9 mouse cellular contexts compared by ENCODE assay signal in the genomic region with DNA sequence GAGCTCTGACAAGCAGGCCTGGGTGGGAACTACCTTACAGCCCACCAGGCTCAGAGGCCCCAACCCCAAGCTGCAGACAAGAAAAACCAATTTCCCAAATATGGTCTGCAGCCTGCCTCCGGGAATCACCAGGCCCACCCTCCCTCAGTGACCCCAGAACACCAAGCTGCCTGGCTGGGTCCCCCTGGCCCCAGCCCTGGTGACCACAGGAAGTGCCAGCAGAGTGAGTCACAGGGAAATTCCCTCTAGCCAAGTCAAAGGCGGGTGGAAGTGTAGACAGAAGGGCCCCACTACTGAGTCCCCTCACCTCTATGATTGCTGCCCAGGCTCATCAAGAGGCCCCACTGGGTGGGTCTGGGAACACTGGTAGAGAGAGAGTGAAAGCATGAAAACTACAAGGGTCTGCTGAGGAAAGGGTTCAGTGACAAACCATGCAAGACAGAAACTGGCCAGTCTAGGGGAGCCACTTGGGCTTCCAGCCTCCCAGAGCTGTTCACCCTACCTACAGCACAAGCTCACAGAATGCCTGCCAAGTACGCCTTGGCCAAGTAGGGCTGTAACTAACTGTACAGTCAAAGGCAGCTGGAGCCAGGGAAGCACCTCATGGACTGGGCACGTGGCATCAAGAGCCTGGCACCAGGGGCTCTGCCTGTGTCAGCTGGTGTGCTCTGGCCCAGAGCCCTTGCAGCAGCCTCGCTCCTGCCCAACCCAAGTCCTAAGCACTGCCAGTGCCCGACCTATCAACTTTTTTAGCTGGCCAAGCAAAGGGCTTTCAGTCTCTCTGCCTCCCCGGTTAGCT. TPM values are rescaled to one million over a fixed set of nuclear protein-coding genes. Genes with fewer than 3 reads are reported as not detected.
DNase-seq lines count a peak whose midpoint lies in the region; ATAC-seq and TF ChIP-seq lines count a peak whose summit lies in the region.
"Had no signal": no experiment of that assay in that cellular context is flagged by ENCODE, and none has a peak within 500 bp of the region (broad histone marks: within the 10 kb centered on the region; RNA-seq: fewer than 3 reads in every experiment).

No protein-coding gene starts in this region.

- H3K9me3 ChIP-seq in hindbrain, embryonic 10.5 days = no peaks in the 10 kb centered on the region
- H3K9me3 ChIP-seq in hindbrain, embryonic 11.5 days (ENCODE audit: control insufficient read depth, low read length) = no peaks in the 10 kb centered on the region
- H3K9me3 ChIP-seq in limb, embryonic 12.5 days = no peaks in the 10 kb centered on the region

- H3K9ac ChIP-seq in hindbrain, embryonic 11.5 days (ENCODE audit: low read depth, low read length) = no peak overlapping the region
- H3K9ac ChIP-seq in heart, adult 2 months (ENCODE audit: low read depth, low read length) = peak overlapping the region; percentile 2; the same call in 1 of the 2 replicates
- H3K9ac ChIP-seq in limb, embryonic 12.5 days (replicated peaks) = peak overlapping the region; percentile 40

- peaks cover 16% of the 10 kb centered on the region for H3K36me3 ChIP-seq in hindbrain, embryonic 10.5 days
- H3K36me3 ChIP-seq in hindbrain, embryonic 11.5 days (ENCODE audit: control insufficient read depth, insufficient read depth, low read length) = no peaks in the 10 kb centered on the region
- peaks cover 11% of the 10 kb centered on the region for H3K36me3 ChIP-seq in heart, adult 2 months (ENCODE audit: control insufficient read depth, insufficient read depth, low read length)
- no peaks in the 10 kb centered on the region for H3K36me3 ChIP-seq in kidney, adult 2 months (ENCODE audit: control insufficient read depth, insufficient read depth, low read length)
- peaks cover 1% of the 10 kb centered on the region; the same call in 1 of the 2 replicates for H3K36me3 ChIP-seq in limb, embryonic 12.5 days

- H3K79me2 ChIP-seq in heart, adult 2 months (replicated peaks; ENCODE audit: control insufficient read depth, insufficient read depth, low read length) = peaks cover 14% of the 10 kb centered on the region

- no peak for TF ChIP-seq CTCF in cortical plate, adult 2 months (IDR thresholded peaks at IDR 0.05; ENCODE audit: extremely low read depth, insufficient read depth, low read length)
- no peak for TF ChIP-seq CTCF in heart, adult 2 months (IDR thresholded peaks at IDR 0.05)
- TF ChIP-seq CTCF in kidney, adult 2 months (conservative IDR thresholded peaks at IDR 0.05; ENCODE audit: insufficient read depth, insufficient read length, low read depth, low read length) = no peak

- ATAC-seq in hindbrain, embryonic 11.5 days (ENCODE audit: low FRiP score) = no peak
- ATAC-seq in limb, embryonic 12.5 days (ENCODE audit: insufficient number of reproducible peaks, insufficient read depth, low FRiP score, low TSS enrichment, low read depth) = no peak

- TF ChIP-seq EP300 in heart, adult 2 months (IDR thresholded peaks at IDR 0.05; ENCODE audit: insufficient read depth, low read depth, low read length) = peak; percentile 82; the same call in 1 of the 2 replicates

- TF ChIP-seq POLR2A in cortical plate, adult 2 months (IDR thresholded peaks at IDR 0.05; ENCODE audit: extremely low read depth, insufficient read depth, low read length) = no peak
- peak; percentile 29; the same call in 1 of the 2 replicates for TF ChIP-seq POLR2A in heart, adult 2 months (IDR thresholded peaks at IDR 0.05; ENCODE audit: insufficient read depth, low read depth, low read length)
- TF ChIP-seq POLR2A in kidney, adult 2 months (IDR thresholded peaks at IDR 0.05; ENCODE audit: low read depth, low read length) = no peak

- WGBS in hindbrain, embryonic 10.5 days = 81% methylated on average over 7 of the region's 7 CpGs
- 78% methylated on average over 7 of the region's 7 CpGs for WGBS in hindbrain, embryonic 11.5 days
- 21% methylated on average over 7 of the region's 7 CpGs for WGBS in heart, adult 2 months
- WGBS in kidney, adult 2 months = 9% methylated on average over 7 of the region's 7 CpGs
- WGBS in limb, embryonic 12.5 days = 66% methylated on average over 7 of the region's 7 CpGs

- H3K4me3 ChIP-seq in hindbrain, embryonic 10.5 days = peak overlapping the region; percentile 11; the same call in 1 of the 2 replicates
- H3K4me3 ChIP-seq in hindbrain, embryonic 11.5 days (ENCODE audit: low read depth, low read length) = no peak overlapping the region
- H3K4me3 ChIP-seq in cortical plate, adult 2 months (ENCODE audit: insufficient read depth, low read length) = no peak overlapping the region
- H3K4me3 ChIP-seq in heart, adult 2 months = no peak overlapping the region
- no peak overlapping the region for H3K4me3 ChIP-seq in kidney, adult 2 months (ENCODE audit: insufficient read depth, low read depth, low read length)
- H3K4me3 ChIP-seq in limb, embryonic 12.5 days (replicated peaks) = no peak overlapping the region

- no peak for DNase-seq in hindbrain, embryonic 10.5 days (ENCODE audit: low spot score)
- DNase-seq in hindbrain, embryonic 11.5 days (ENCODE audit: low spot score) = no peak
- DNase-seq in heart, adult 2 months = peak; percentile 71 to 90
- peak; percentile 97 for DNase-seq in kidney, adult 2 months
- peak; percentile 57 to 72 for DNase-seq in natural killer cell, adult 2 months (ENCODE audit: low spot score in 2 of 2)
- no peak for DNase-seq in spleen, postnatal 10 days (ENCODE audit: low spot score in 2 of 2)

- H3K4me1 ChIP-seq in hindbrain, embryonic 10.5 days (replicated peaks) = peaks cover 63% of the 10 kb centered on the region
- H3K4me1 ChIP-seq in hindbrain, embryonic 11.5 days (replicated peaks; ENCODE audit: control insufficient read depth, insufficient read depth, low read length) = peaks cover 7% of the 10 kb centered on the region; the same call in 1 of the 2 replicates
- H3K4me1 ChIP-seq in cortical plate, adult 2 months (ENCODE audit: control insufficient read depth, insufficient read depth, low read length) = peaks cover 7% of the 10 kb centered on the region; the same call in 1 of the 2 replicates
- peaks cover 53% of the 10 kb centered on the region for H3K4me1 ChIP-seq in heart, adult 2 months (ENCODE audit: control insufficient read depth, insufficient read depth, low read length)
- H3K4me1 ChIP-seq in kidney, adult 2 months (ENCODE audit: control insufficient read depth, insufficient read depth, low read length) = peaks cover 67% of the 10 kb centered on the region
- peaks cover 41% of the 10 kb centered on the region for H3K4me1 ChIP-seq in limb, embryonic 12.5 days (replicated peaks)

- H3K27me3 ChIP-seq in hindbrain, embryonic 10.5 days (ENCODE audit: insufficient read depth, poor library complexity, severe bottlenecking) = no peaks in the 10 kb centered on the region
- H3K27me3 ChIP-seq in hindbrain, embryonic 11.5 days (ENCODE audit: control insufficient read depth, insufficient read depth, low read length) = no peaks in the 10 kb centered on the region
- no peaks in the 10 kb centered on the region for H3K27me3 ChIP-seq in heart, adult 2 months (ENCODE audit: control insufficient read depth, insufficient read depth, low read length)
- no peaks in the 10 kb centered on the region for H3K27me3 ChIP-seq in kidney, adult 2 months (replicated peaks; ENCODE audit: control insufficient read depth, insufficient read depth, low read length)
- H3K27me3 ChIP-seq in limb, embryonic 12.5 days = no peaks in the 10 kb centered on the region

- no peak overlapping the region for H3K4me2 ChIP-seq in hindbrain, embryonic 11.5 days (replicated peaks; ENCODE audit: low read depth, low read length)
- no peak overlapping the region for H3K4me2 ChIP-seq in limb, embryonic 12.5 days

- peak overlapping the region; percentile 66 for H3K27ac ChIP-seq in hindbrain, embryonic 10.5 days
- no peak overlapping the region for H3K27ac ChIP-seq in hindbrain, embryonic 11.5 days (ENCODE audit: low read depth, low read length)
- H3K27ac ChIP-seq in cortical plate, adult 2 months (ENCODE audit: insufficient read depth, low read length) = peak overlapping the region; percentile 47
- H3K27ac ChIP-seq in heart, adult 2 months = peak overlapping the region; percentile 84
- peak overlapping the region; percentile 97 for H3K27ac ChIP-seq in kidney, adult 2 months (ENCODE audit: insufficient read depth, low read depth, low read length)
- H3K27ac ChIP-seq in limb, embryonic 12.5 days = peak overlapping the region; percentile 70; the same call in 1 of the 2 replicates

- intact Hi-C loops in heart, adult 2 months (cut with DNase I) = no loop called here

RNA-seq across cellular contexts. Expression of gene Bcar1, which starts 17.3 kb away (rescaled TPM):
- polyA plus RNA-seq in hindbrain, embryonic 10.5 days (2016; fragmentation: Nextera tagmentation; extraction: Ambion mirVana) = 61.6 and 63.9 TPM in 2 replicates
- 43.3 and 47.3 TPM in 2 replicates for polyA plus RNA-seq in hindbrain, embryonic 11.5 days (2014; fragmentation: Nextera tagmentation; extraction: Ambion mirVana)
- 52.3 and 56.5 TPM in 2 replicates for polyA plus RNA-seq in cortical plate, adult 2 months (2012; rRNA removed)
- total RNA-seq in heart, adult 2 months (2021) = 10 to 100 TPM; 19.1 to 21.1 TPM
- 31.3 TPM in 2 replicates for polyA plus RNA-seq in heart, adult 2 months (2012; rRNA removed)
- polyA plus RNA-seq in kidney, adult 2 months (2012; rRNA removed) = 115 and 137 TPM in 2 replicates
- 39.5 and 39.7 TPM in 2 replicates for polyA plus RNA-seq in limb, embryonic 12.5 days (2016; fragmentation: Nextera tagmentation; extraction: Ambion mirVana)

RNA-seq across cellular contexts. Expression of gene Ctrb1, which starts 35.5 kb away (rescaled TPM):
- polyA plus RNA-seq in hindbrain, embryonic 10.5 days (2016; fragmentation: Nextera tagmentation; extraction: Ambion mirVana) = not detected in 2 replicates
- polyA plus RNA-seq in hindbrain, embryonic 11.5 days (2014; fragmentation: Nextera tagmentation; extraction: Ambion mirVana) = not detected in 2 replicates
- 0.25 TPM in 1 of 2 replicates, not detected in the other for polyA plus RNA-seq in cortical plate, adult 2 months (2012; rRNA removed)
- total RNA-seq in heart, adult 2 months (2021) = not detected
- polyA plus RNA-seq in heart, adult 2 months (2012; rRNA removed) = 0.68 and 0.82 TPM in 2 replicates
- polyA plus RNA-seq in kidney, adult 2 months (2012; rRNA removed) = 0.17 and 0.29 TPM in 2 replicates
- not detected in 2 replicates for polyA plus RNA-seq in limb, embryonic 12.5 days (2016; fragmentation: Nextera tagmentation; extraction: Ambion mirVana)
- total RNA-seq: layer of hippocampus, adult 18-20 months had no signal

Comparison
In these comparisons a context has a peak if more than half of its experiments do, and no peak if none do; other contexts are left out.
1. DNase-seq: peak in heart, adult 2 months (2 of 2), kidney, adult 2 months (single experiment) and natural killer cell, adult 2 months (2 of 2); none in hindbrain, embryonic 10.5 days (single experiment), hindbrain, embryonic 11.5 days (single experiment) and spleen, postnatal 10 days (0 of 2).